Mouse (Mus musculus): Measurements from ENCODE around the gene Tcirg1. TPM values are rescaled to one million over a fixed set of nuclear protein-coding genes. Genes with fewer than 3 reads are reported as not detected.

The Tcirg1 gene
- polyA plus RNA-seq, 1 experiment from 2014 or later = 22.3 TPM

DNA sequence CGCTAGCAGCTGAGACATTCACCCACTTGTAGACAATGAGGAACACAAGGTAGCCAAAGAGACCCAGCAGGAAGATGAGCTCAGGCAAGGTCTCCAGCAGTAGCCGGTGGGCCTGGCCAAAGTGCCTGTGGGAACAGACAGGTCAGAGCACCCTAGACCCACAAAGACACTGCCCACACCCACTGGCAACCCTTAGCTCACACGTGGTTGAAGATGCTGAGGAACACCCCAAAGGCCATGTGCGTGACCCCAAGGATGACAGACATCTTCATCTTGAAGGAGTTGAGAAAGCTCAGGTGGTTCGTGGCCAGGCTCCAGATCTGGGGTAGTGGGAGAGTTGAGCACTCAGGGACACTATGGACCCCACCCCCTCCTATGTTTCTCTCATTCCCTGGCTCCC lies 9.4 kb downstream of the Tcirg1 start:
- Histone ChIP-seq H3K4me2 (no peak overlapping the region), H3K36me3 (peaks cover 88% of the 10 kb centered on the region), H3K27me3 (replicated peaks) (no peaks in the 10 kb centered on the region), H3K4me1 (replicated peaks) (peaks cover 29% of the 10 kb centered on the region), H3K27ac (ENCODE audit: poor library complexity, severe bottlenecking) (no peak overlapping the region), H3K4me3 (no peak overlapping the region), H3K9ac (no peak overlapping the region), H3K9me3 (replicated peaks) (no peaks in the 10 kb centered on the region)
- 84% methylated on average over 5 of the region's 5 CpGs for WGBS
- no peak for ATAC-seq (ENCODE audit: insufficient number of reproducible peaks, low FRiP score)

DNA sequence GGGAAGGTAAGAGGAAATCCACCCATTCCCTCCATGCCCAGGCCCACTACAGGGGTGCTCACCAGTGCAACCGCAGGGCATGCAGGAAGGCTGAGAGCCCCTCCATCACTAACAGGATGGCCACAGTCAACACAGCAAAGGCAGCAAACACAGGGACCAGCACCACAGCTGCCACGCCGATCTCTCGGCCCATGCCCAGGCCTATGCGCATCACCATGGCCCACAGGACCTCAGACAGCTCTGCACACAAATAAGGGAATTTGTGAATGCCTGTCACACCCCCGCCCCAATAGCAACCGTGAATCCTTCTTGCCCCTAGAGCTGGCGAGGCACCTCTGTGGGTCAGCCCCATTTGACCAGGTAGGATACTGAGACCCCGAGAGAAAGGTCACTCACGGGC lies 10.7 kb downstream of the Tcirg1 start:
- no peak for ATAC-seq (ENCODE audit: insufficient number of reproducible peaks, low FRiP score)
- H3K4me2 ChIP-seq = no peak overlapping the region
- H3K9ac ChIP-seq = no peak overlapping the region
- H3K36me3 ChIP-seq = peaks cover 82% of the 10 kb centered on the region
- whole genome bisulfite sequencing = 87% methylated on average over 10 of the region's 10 CpGs
- H3K4me3 ChIP-seq = no peak overlapping the region
- peaks cover 29% of the 10 kb centered on the region for H3K4me1 ChIP-seq (replicated peaks)
- no peaks in the 10 kb centered on the region for H3K9me3 ChIP-seq (replicated peaks)
- no peak overlapping the region for H3K27ac ChIP-seq (ENCODE audit: poor library complexity, severe bottlenecking)
- H3K27me3 ChIP-seq (replicated peaks) = no peaks in the 10 kb centered on the region

DNA sequence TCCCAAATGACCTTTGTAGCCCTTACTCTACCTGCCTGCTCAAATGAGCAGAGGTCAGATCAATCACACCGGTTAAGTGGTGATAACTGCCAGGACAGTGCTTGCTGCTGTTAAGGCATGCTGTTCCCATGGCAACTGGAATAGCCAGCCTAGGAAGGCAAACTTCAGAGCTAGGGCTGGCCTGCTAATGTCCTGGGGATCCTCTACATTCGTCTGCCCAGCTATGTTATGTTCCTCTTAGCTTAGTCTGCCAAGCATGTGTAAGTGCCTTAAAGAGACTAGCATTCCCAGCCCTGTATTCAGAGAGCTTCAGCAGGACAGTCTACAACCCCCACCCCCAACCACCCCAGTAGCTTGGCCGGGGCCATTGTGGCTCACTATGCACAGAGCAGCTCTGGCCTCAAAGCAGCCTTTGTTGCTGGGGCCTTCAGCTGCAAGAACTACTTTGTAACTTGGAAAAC lies 11.7 kb downstream of the Tcirg1 start:
- Histone ChIP-seq H3K9me3 (replicated peaks) (no peaks in the 10 kb centered on the region), H3K4me2 (no peak overlapping the region), H3K4me3 (no peak overlapping the region), H3K27ac (ENCODE audit: poor library complexity, severe bottlenecking) (0 out of 2 replicates have a peak overlapping the region, but pooled peaks have one; percentile 6), H3K4me1 (replicated peaks) (peaks cover 29% of the 10 kb centered on the region), H3K36me3 (peaks cover 89% of the 10 kb centered on the region), H3K27me3 (replicated peaks) (no peaks in the 10 kb centered on the region), H3K9ac (no peak overlapping the region)
- 37% methylated on average over 3 of the region's 3 CpGs for WGBS
- ATAC-seq (ENCODE audit: insufficient number of reproducible peaks, low FRiP score) = no peak

DNA sequence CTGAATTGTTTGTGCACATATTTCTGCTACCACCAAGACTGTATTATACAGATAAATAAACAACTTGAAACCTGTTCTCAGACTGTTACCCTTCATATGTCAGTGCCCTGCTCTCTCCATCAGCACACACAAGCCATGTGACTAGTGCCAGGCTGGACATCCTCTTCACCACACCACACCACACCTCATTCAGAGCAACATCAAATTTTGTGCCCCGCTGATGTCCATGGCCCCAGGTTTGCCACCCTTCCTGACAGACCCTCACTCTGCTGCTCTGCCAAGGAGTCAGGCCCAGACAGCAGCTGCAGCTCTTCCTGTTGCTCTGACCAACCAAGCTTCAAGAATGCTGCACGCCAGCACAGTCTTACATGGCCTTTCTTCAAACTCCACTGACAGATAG lies 12.6 kb downstream of the Tcirg1 start:
- peaks cover 90% of the 10 kb centered on the region for H3K36me3 ChIP-seq
- no peak for ATAC-seq (ENCODE audit: insufficient number of reproducible peaks, low FRiP score)
- no peak overlapping the region for H3K9ac ChIP-seq
- H3K4me2 ChIP-seq = no peak overlapping the region
- WGBS = 84% methylated on average over 2 of the region's 2 CpGs
- peaks cover 29% of the 10 kb centered on the region for H3K4me1 ChIP-seq (replicated peaks)
- H3K9me3 ChIP-seq (replicated peaks) = no peaks in the 10 kb centered on the region
- no peaks in the 10 kb centered on the region for H3K27me3 ChIP-seq (replicated peaks)
- no peak overlapping the region for H3K27ac ChIP-seq (ENCODE audit: poor library complexity, severe bottlenecking)
- no peak overlapping the region for H3K4me3 ChIP-seq

DNA sequence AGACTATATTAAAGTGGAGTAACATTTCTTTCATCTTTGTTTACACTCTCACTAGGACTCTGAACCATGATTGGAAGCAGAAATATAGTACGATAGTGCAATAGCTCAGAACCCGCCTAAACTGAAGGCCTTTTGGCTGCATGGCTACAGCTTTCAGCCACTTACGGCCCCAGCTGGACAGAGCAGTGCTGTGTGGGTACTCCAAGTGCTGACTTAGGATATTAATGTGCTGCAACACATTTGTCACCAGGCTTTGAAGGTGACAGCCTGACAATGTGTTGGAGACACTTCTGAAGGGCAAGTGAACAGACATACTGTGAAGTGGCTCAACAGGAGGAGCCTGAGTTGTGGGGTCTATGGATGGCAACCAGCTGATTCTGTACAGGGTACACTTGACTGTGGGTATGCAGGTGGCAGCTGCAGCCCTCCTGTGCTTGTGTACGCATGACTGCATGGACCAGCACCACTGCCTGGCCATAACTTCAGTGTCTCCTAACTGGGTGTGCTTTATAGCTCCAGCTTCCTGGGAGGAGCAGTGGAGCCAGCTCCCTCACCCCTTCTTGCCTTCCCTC lies 13.3 kb downstream of the Tcirg1 start:
- Histone ChIP-seq H3K4me1 (replicated peaks) (peaks cover 29% of the 10 kb centered on the region), H3K9me3 (replicated peaks) (no peaks in the 10 kb centered on the region), H3K36me3 (peaks cover 91% of the 10 kb centered on the region), H3K27ac (ENCODE audit: poor library complexity, severe bottlenecking) (peak overlapping the region; percentile 32), H3K4me3 (no peak overlapping the region), H3K9ac (no peak overlapping the region), H3K4me2 (no peak overlapping the region), H3K27me3 (replicated peaks) (no peaks in the 10 kb centered on the region)
- ATAC-seq (ENCODE audit: insufficient number of reproducible peaks, low FRiP score) = peak; percentile 48
- WGBS = 67% methylated on average over 4 of the region's 4 CpGs

DNA sequence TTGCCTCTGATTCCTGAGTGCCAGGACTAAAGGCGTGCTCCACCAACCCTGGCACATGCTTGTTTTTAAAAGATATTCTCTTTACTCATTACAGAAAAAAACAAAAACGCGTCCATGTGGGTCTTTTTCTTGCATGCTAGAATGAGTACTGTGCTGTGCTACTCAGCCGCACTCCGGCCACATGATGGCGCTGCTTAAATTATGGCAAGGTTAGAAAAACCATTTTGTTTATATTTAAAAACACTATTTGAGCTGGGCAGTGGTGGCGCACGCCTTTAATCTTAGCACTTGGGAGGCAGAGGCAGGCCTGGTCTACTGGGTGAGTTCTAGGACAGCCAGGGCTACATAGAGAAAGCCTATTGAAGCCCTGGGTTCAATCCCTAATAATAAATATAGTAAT lies 16.8 kb downstream of the Tcirg1 start:
- ATAC-seq (ENCODE audit: insufficient number of reproducible peaks, low FRiP score) = no peak
- Histone ChIP-seq H3K27me3 (replicated peaks) (no peaks in the 10 kb centered on the region), H3K36me3 (peaks cover 86% of the 10 kb centered on the region), H3K9ac (no peak overlapping the region), H3K4me3 (no peak overlapping the region), H3K4me1 (replicated peaks) (peaks cover 21% of the 10 kb centered on the region), H3K4me2 (no peak overlapping the region), H3K9me3 (replicated peaks) (no peaks in the 10 kb centered on the region), H3K27ac (ENCODE audit: poor library complexity, severe bottlenecking) (no peak overlapping the region)
- WGBS = 88% methylated on average over 8 of the region's 8 CpGs

DNA sequence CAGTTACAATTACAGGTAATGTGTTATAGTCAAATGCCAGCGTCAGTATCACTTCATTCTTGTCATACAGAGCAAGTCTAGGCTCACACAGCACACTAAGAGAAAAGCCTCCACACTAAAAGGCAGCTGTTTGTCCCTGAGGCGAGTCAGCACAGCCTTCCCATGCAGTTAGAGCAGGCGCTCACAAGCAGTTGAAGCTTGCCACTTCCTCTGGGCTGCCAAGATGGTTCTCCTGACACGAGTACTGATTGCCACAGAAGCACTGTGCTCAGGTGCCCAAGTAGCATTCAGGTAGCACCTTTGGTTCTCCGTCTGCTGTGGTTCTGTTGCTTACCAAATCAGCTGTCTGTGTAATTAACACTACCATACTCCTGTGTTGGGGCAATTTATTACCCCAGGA lies 17.8 kb downstream of the Tcirg1 start:
- Histone ChIP-seq H3K36me3 (peaks cover 75% of the 10 kb centered on the region), H3K27me3 (replicated peaks) (no peaks in the 10 kb centered on the region), H3K4me1 (replicated peaks) (peaks cover 23% of the 10 kb centered on the region), H3K9ac (no peak overlapping the region), H3K4me3 (no peak overlapping the region), H3K9me3 (replicated peaks) (no peaks in the 10 kb centered on the region), H3K4me2 (no peak overlapping the region), H3K27ac (ENCODE audit: poor library complexity, severe bottlenecking) (no peak overlapping the region)
- WGBS = 88% methylated on average over 5 of the region's 5 CpGs
- ATAC-seq (ENCODE audit: insufficient number of reproducible peaks, low FRiP score) = no peak

DNA sequence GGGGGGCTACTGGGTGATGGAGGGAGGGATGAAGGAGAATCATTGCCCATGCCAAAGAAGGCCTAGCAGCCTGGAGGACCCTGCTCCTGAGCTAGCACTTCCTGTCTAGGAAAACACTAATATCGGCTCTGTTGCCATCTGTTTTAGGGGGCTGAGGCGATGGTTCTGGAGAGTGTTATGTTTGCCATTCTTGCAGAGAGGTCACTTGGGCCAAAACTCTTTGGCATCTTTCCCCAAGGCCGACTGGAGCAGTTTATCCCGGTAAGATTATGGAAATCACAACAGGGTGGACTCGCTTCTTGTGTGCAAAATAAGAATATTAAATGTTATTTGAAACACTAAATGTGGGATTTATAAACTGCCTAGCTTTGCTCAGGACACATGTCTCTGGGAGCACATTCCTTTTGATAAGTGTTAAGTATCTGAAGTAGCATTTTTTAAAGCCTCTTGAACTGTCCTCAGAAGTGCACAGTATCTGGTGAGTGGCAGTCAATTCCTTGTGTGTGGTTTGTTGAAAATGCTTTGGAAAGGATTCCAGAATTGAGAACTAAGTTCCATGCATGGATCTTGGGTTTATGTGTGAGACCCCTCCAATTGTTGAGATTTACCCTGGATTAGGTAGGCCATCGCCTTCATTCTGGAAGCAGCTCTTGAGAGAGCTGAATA lies 22.5 kb downstream of the Tcirg1 start:
- peaks cover 36% of the 10 kb centered on the region for H3K36me3 ChIP-seq
- no peak overlapping the region for H3K9ac ChIP-seq
- WGBS = 42% methylated on average over 6 of the region's 6 CpGs
- H3K9me3 ChIP-seq (replicated peaks) = no peaks in the 10 kb centered on the region
- peak overlapping the region; percentile 28; the same call in 1 of the 2 replicates for H3K27ac ChIP-seq (ENCODE audit: poor library complexity, severe bottlenecking)
- H3K4me1 ChIP-seq (replicated peaks) = peaks cover 18% of the 10 kb centered on the region
- no peak overlapping the region for H3K4me2 ChIP-seq
- H3K4me3 ChIP-seq = no peak overlapping the region
- ATAC-seq (ENCODE audit: insufficient number of reproducible peaks, low FRiP score) = no peak
- H3K27me3 ChIP-seq (replicated peaks) = no peaks in the 10 kb centered on the region

DNA sequence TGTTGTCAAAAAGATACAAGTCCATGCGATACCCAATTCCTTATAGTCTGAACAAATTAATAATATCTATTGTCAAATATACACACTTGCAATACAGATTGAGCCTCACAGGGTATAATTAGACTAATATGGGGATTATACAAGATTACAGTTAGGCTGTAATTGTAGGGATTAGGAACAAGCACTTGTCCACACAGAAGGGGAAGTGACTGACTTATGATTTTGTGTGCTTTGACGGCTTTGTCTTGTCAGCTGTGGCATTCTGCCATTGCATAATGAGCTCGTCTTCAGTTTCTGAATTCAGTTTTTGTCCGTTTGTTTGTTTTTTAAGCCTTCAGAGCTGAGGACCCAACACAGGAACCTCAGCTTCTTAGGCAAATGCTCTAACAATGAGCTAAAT lies 24.7 kb downstream of the Tcirg1 start:
- peaks cover 21% of the 10 kb centered on the region for H3K36me3 ChIP-seq
- H3K4me2 ChIP-seq = no peak overlapping the region
- no peaks in the 10 kb centered on the region for H3K27me3 ChIP-seq (replicated peaks)
- ATAC-seq (ENCODE audit: insufficient number of reproducible peaks, low FRiP score) = no peak
- H3K4me1 ChIP-seq (replicated peaks) = peaks cover 18% of the 10 kb centered on the region
- H3K9ac ChIP-seq = no peak overlapping the region
- H3K4me3 ChIP-seq = no peak overlapping the region
- WGBS = 82% methylated on average over 4 of the region's 4 CpGs
- H3K9me3 ChIP-seq (replicated peaks) = no peaks in the 10 kb centered on the region
- H3K27ac ChIP-seq (ENCODE audit: poor library complexity, severe bottlenecking) = no peak overlapping the region

DNA sequence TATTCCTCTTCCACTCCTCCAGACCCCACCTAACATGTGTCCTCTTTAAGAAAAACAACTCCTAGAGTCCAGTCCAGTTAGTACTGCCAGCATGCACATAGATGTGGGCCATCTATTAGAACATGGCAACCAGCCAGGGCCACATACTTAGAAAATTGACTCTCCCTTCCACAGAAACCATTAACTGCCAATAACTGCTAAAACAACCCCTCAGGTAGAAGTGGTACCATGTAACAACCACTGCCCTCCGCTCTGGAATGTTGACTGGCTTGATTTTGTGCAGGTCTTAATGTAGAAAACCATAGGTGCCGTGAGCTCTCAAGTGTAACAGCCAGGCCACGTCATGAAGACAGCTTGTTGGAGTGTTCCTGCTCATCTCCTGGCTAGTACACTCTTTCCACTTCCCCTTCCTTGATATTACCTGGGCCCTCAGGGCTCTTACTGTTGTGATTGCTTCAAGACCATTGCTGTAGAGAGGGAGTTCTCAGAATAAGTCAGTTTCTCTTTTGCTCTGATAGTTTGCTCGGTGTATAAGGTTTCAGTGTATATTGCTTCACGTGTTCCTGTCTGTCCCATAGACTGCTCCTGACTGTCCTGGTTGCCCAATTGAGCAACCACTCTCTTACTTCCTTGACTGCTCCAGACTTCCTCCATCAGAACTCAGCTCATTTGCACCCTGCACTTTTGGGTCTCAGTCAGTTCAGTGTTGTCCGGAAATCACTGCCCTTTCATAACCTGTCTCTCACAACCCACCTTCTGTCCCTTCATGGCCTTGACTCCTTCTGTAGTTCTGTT lies 26.7 kb downstream of the Tcirg1 start:
- Histone ChIP-seq H3K9ac (no peak overlapping the region), H3K4me3 (no peak overlapping the region), H3K9me3 (replicated peaks) (no peaks in the 10 kb centered on the region), H3K4me1 (replicated peaks) (peaks cover 17% of the 10 kb centered on the region), H3K4me2 (no peak overlapping the region), H3K27me3 (replicated peaks) (no peaks in the 10 kb centered on the region), H3K36me3 (peaks cover 14% of the 10 kb centered on the region; the same call in 1 of the 2 replicates), H3K27ac (ENCODE audit: poor library complexity, severe bottlenecking) (no peak overlapping the region)
- WGBS = 85% methylated on average over 6 of the region's 6 CpGs
- no peak for ATAC-seq (ENCODE audit: insufficient number of reproducible peaks, low FRiP score)

DNA sequence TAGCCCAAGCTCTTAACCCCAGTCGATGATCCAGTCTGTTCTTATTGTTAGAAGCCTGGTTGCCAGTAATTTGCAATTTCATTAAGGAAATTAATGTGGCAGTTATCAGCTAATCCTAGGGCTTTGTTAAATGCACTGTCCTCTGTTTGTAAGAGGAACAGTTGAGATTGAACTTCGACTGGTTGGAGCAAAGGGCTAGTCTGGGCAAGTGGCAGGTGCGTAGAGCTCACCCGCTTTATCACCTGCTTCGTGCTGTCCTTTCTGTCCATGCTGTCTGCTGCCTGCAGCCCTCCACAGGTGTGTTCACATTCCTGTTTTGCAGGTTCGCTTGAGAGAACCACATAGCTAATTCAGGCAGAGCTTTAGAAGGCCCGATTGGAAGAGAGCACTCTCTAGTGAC lies 31.9 kb downstream of the Tcirg1 start:
- Histone ChIP-seq H3K4me1 (replicated peaks) (peaks cover 10% of the 10 kb centered on the region), H3K36me3 (peaks cover 13% of the 10 kb centered on the region; the same call in 1 of the 2 replicates), H3K9me3 (replicated peaks) (no peaks in the 10 kb centered on the region), H3K4me2 (no peak overlapping the region), H3K27ac (ENCODE audit: poor library complexity, severe bottlenecking) (no peak overlapping the region), H3K9ac (no peak overlapping the region), H3K4me3 (no peak overlapping the region), H3K27me3 (replicated peaks) (no peaks in the 10 kb centered on the region)
- no peak for ATAC-seq (ENCODE audit: insufficient number of reproducible peaks, low FRiP score)
- WGBS = 80% methylated on average over 7 of the region's 7 CpGs

All from heart, embryonic 12.5 days (tissue).